Mouse (Mus musculus): Measurements from ENCODE around the gene Thra. TPM values are rescaled to one million over a fixed set of nuclear protein-coding genes. Genes with fewer than 3 reads are reported as not detected.
A peak's percentile ranks its signal among the peaks of the same experiment; 100 is the strongest.

Gene Thra
- polyA plus RNA-seq, 1 experiment from 2014 or later: 27.0 TPM

DNA sequence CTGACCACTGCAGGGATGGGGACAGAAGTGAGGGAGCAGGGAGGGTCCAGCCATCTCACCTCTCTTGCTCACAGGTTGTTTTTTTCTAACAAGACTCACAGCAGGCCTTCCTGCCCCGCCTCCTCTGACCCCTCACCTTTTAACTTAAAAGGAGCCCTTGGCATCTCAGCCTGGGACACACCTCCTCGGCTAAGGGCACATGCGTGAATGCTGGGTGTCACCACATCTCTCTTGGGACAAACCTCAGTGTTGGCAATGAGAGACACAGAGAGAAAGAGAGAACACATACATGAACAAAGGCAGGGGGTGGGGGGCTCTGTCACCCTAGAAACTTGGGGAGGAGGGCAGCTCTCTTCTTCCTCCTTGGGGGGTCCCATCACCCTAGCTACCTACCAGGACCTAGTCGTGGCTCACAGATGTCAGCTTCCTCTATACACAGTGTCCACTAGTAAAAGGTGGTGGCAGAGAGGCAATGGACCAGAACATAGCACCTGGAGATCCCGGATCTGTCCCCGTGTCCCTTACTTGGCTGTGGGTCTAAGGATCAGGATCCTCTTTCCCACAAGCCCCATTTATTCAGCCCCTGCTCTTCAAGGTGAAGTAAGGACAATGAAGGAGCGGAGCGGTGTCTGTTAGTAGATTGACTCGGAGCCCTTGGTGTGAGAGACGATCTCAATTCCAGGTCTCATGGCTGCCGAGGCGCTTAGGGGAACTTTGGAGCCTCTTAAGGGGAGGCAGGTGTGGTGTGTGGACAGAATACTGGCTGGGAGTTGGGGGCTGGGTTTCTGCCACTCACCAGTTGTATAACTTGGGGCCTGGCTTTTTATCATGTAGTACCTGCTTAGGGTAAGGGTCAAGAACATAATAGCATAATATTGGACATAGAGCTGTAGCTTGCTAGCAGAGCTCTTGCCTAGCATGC is 5.8 kb downstream of the Thra start:
- Histone ChIP-seq H3K9ac (peak overlapping the region; percentile 21; the same call in 1 of the 2 replicates), H3K27ac (ENCODE audit: poor library complexity, severe bottlenecking) (peak overlapping the region; percentile 88), H3K36me3 (no peaks in the 10 kb centered on the region), H3K4me2 (peak overlapping the region; percentile 66), H3K9me3 (replicated peaks) (no peaks in the 10 kb centered on the region), H3K4me1 (replicated peaks) (peaks cover 86% of the 10 kb centered on the region), H3K27me3 (replicated peaks) (no peaks in the 10 kb centered on the region), H3K4me3 (no peak overlapping the region; the same call in 1 of the 2 replicates)
- ATAC-seq (ENCODE audit: insufficient number of reproducible peaks, low FRiP score): no peak
- WGBS: 46% methylated on average over 12 of the region's 12 CpGs

GRCm38 (mm10) chr11:98746855-98747693 is 6.6 kb downstream of the Thra start:
- Histone ChIP-seq H3K9ac (peak overlapping the region; percentile 21), H3K27ac (ENCODE audit: poor library complexity, severe bottlenecking) (peak overlapping the region; percentile 88), H3K36me3 (no peaks in the 10 kb centered on the region)

DNA sequence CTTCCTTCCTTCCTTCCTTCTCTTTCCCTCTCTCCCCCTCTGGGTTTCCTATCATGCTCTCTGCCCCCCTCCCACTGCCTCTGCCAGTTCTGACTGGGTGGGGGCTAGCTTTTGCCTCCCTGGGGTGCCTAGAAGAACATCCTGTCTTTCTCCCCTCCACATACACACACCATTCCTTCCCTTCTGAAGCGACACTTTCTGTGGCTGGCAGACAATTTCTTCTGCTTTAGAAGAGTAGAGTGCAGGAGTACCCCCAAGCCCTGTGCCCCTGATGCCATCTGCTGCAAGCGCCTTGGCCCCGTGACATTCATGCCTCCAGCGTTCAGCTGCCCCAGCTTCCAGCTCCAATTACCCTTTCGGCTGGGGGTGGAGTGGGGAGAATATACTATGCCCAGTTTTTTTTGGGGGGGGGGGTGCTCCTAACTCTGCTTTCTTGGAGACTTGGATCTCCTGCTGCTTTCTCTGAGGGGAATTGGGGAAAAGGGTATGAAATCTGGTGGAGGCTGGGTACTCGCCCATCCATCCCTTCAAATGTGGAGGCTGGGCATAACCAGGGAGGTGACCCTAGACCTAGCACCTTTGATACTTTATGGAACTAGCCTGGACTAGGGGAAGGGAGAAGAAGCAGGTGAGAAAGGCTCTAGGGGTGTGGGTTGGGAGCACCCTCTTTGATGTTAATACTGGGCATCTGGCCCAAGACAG is 7.5 kb downstream of the Thra start:
- WGBS: 29% methylated on average over 6 of the region's 6 CpGs
- Histone ChIP-seq H3K9me3 (replicated peaks) (no peaks in the 10 kb centered on the region), H3K4me1 (replicated peaks) (peaks cover 100% of the 10 kb centered on the region), H3K9ac (peak overlapping the region; percentile 74), H3K27ac (ENCODE audit: poor library complexity, severe bottlenecking) (peak overlapping the region; percentile 88), H3K27me3 (replicated peaks) (no peaks in the 10 kb centered on the region), H3K36me3 (no peaks in the 10 kb centered on the region), H3K4me3 (0 out of 2 replicates have a peak overlapping the region, but pooled peaks have one; percentile 3), H3K4me2 (peak overlapping the region; percentile 66)
- ATAC-seq (ENCODE audit: insufficient number of reproducible peaks, low FRiP score): no peak

More at GRCm38 (mm10) chr11:98746855-98747693, 6.6 kb downstream of the Thra start:
- peak; percentile 64 for ATAC-seq (ENCODE audit: insufficient number of reproducible peaks, low FRiP score)
- H3K27me3 ChIP-seq (replicated peaks): no peaks in the 10 kb centered on the region
- WGBS: 4% methylated on average over 19 of the region's 19 CpGs
- peak overlapping the region; percentile 30 for H3K4me3 ChIP-seq
- H3K9me3 ChIP-seq (replicated peaks): no peaks in the 10 kb centered on the region
- peaks cover 95% of the 10 kb centered on the region for H3K4me1 ChIP-seq (replicated peaks)
- H3K4me2 ChIP-seq: peak overlapping the region; percentile 66

DNA sequence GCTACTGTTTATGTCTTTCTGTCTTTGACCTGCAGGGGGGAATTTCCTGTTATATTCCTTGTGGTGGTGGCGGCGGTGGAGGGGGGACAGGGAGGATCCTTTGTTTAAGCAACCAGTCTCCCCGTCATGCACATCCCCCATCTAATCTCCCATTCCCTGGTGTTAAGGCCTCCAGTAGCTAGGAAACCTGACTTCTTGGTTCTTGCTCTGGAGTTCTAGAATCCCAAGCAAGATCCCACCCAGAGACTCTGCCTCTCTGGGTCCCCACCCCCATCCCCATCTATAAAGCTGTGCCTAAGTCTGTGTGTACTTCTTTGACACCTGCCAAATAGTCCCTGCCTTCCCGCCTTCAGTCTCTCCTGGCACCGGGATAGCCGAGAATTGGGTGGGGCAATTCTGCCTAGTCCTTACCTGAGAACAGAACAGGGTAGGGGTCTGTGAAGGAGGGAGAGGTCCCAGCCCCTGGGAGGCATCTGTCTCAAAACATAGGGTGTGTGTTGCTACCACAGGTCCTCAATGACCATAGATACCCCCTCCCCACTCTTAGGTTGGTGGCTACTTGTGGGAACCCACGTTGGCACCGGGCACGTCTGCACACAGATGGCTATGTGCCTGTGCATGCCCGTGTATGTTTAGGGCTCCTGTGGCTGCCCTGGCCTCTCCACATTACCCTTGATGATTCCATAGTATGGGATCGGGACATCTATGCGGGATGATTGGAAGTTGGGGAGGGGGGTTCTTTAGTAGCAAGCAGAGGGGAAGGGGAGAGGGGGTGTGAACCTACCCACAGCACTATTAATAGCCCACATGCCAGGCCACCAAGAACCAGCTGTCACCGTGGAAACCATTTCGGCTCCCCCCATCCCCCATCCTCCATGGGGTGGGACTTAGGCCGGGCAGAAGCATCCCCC is 8.3 kb downstream of the Thra start:
- 29% methylated on average over 15 of the region's 15 CpGs for WGBS
- no peak overlapping the region for H3K4me3 ChIP-seq
- peak overlapping the region; percentile 66 for H3K4me2 ChIP-seq
- peaks cover 100% of the 10 kb centered on the region for H3K4me1 ChIP-seq (replicated peaks)
- H3K36me3 ChIP-seq: peaks cover 8% of the 10 kb centered on the region
- no peak for ATAC-seq (ENCODE audit: insufficient number of reproducible peaks, low FRiP score)
- peak overlapping the region; percentile 88 for H3K27ac ChIP-seq (ENCODE audit: poor library complexity, severe bottlenecking)
- no peaks in the 10 kb centered on the region for H3K9me3 ChIP-seq (replicated peaks)
- H3K9ac ChIP-seq: peak overlapping the region; percentile 74
- no peaks in the 10 kb centered on the region for H3K27me3 ChIP-seq (replicated peaks)

- H3K9ac ChIP-seq: peak overlapping the region; percentile 47
- H3K27ac ChIP-seq (ENCODE audit: poor library complexity, severe bottlenecking): peak overlapping the region; percentile 95; the same call in 1 of the 2 replicates
- H3K4me2 ChIP-seq: peak overlapping the region; percentile 66
- no peak overlapping the region for H3K4me3 ChIP-seq
- no peaks in the 10 kb centered on the region for H3K9me3 ChIP-seq (replicated peaks)
- H3K27me3 ChIP-seq (replicated peaks): no peaks in the 10 kb centered on the region
- no peak for ATAC-seq (ENCODE audit: insufficient number of reproducible peaks, low FRiP score)
- 37% methylated on average over 5 of the region's 5 CpGs for WGBS
- H3K36me3 ChIP-seq: peaks cover 13% of the 10 kb centered on the region
- peaks cover 100% of the 10 kb centered on the region for H3K4me1 ChIP-seq (replicated peaks)
Observed at GRCm38 (mm10) chr11:98749716-98750115, 9.3 kb downstream of the Thra start.

DNA sequence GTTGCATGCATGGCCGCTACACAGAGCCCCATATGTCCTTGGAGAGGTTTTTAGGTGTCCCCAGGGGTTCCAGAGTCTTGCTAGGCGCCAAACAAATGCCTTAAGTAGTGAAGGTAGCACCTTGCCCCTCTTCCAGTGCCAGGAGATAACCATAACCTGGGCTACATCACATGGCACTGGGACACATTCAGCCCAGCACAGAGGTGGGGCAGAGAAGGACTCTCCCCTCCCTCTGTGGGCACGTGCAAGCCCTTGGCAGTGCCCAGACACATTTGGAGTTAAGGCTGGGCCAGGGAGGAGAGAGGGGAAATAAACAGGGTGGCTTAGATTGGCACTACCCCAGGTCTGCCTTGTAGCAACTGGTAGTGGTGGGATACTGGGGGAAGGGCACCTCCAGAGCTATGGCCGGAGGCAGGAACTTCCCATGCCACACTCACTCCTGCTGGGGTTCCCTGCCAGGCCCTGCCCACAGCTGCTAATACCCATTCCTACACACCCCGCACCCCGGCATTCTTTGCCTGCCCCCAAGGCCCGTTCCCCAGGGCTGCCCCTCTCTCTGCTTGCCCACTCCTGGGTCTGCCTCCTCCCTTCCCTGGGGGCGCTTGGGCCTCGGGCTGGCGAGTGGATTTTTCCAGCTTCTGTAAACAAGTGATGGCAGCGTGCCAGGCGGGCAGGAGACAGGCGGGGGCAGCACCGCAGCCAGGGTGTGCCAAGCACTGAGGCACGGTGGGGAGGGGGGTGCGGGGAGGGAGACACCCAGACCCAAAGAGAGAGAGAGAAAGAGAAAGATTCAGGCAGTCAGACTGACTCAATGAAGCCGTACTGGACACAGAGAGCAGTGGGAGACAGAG is 10.1 kb downstream of the Thra start:
- Histone ChIP-seq H3K4me3 (peak overlapping the region; percentile 16; the same call in 1 of the 2 replicates), H3K9me3 (replicated peaks) (no peaks in the 10 kb centered on the region), H3K4me1 (replicated peaks) (peaks cover 98% of the 10 kb centered on the region), H3K36me3 (peaks cover 13% of the 10 kb centered on the region), H3K27me3 (replicated peaks) (no peaks in the 10 kb centered on the region), H3K27ac (ENCODE audit: poor library complexity, severe bottlenecking) (peak overlapping the region; percentile 95), H3K9ac (peak overlapping the region; percentile 67), H3K4me2 (peak overlapping the region; percentile 56)
- no peak for ATAC-seq (ENCODE audit: insufficient number of reproducible peaks, low FRiP score)
- WGBS: 23% methylated on average over 17 of the region's 17 CpGs

- Histone ChIP-seq H3K9ac (peak overlapping the region; percentile 67), H3K27me3 (replicated peaks) (no peaks in the 10 kb centered on the region), H3K36me3 (peaks cover 17% of the 10 kb centered on the region), H3K4me1 (replicated peaks) (peaks cover 98% of the 10 kb centered on the region), H3K9me3 (replicated peaks) (no peaks in the 10 kb centered on the region), H3K27ac (ENCODE audit: poor library complexity, severe bottlenecking) (peak overlapping the region; percentile 95), H3K4me3 (peak overlapping the region; percentile 16), H3K4me2 (peak overlapping the region; percentile 56)
- WGBS: 6% methylated on average over 6 of the region's 6 CpGs
- peak; percentile 68 for ATAC-seq (ENCODE audit: insufficient number of reproducible peaks, low FRiP score)
Observed at GRCm38 (mm10) chr11:98751221-98751782, 10.9 kb downstream of the Thra start.

DNA sequence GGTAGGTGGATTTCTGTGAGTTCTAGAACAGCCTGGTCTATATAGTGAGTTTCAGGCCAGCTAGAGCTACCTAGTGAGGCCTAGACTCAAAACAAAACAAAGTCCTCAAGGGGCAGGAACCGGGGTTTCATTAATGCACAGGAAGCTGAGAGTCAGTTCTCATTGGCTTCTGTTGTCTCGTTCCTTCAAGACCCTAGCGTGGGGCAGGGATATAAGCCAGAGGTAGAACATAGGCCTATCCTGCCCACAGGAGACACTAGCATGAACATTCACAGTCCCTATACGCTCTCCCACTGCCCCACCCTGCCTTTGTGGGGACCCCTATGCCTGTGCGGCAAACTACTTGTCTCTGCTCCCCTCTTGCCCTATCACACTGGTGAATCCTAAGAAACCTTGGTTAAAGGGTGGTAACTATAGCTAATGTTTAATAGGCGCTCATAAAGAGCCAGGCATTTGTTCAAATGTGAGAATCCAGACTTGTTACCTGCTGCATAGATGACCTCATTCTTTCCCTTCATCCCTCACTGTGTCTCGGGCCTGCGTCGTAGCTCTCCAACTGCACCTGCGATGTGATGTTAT is 12.2 kb downstream of the Thra start:
- peaks cover 28% of the 10 kb centered on the region for H3K36me3 ChIP-seq
- no peak overlapping the region for H3K4me3 ChIP-seq
- no peak for ATAC-seq (ENCODE audit: insufficient number of reproducible peaks, low FRiP score)
- 0 out of 2 replicates have a peak overlapping the region, but pooled peaks have one; percentile 53 for H3K9ac ChIP-seq
- no peaks in the 10 kb centered on the region for H3K27me3 ChIP-seq (replicated peaks)
- H3K27ac ChIP-seq (ENCODE audit: poor library complexity, severe bottlenecking): peak overlapping the region; percentile 57
- WGBS: 77% methylated on average over 10 of the region's 10 CpGs
- H3K4me2 ChIP-seq: 0 out of 2 replicates have a peak overlapping the region, but pooled peaks have one; percentile 56
- H3K9me3 ChIP-seq (replicated peaks): no peaks in the 10 kb centered on the region
- H3K4me1 ChIP-seq (replicated peaks): peaks cover 91% of the 10 kb centered on the region

DNA sequence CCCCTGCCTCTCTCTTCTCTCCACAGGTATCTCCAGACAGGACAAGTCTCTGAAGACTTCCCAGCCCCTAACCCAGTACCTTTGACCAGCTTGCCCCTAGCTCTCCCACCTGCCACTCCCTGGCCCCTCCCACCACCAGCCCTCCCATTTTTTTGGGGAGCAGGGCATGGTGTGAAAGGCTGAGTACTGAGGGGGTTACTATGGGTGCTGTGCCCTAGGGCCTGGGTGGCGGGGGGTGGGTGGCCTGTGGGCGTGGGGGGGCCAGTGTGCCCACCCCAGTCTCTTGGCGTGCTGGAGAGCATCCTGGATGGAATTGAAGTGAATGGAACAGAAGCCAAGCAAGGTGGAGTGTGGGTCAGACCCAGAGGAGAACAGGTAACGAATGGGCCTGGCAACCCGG is 12.8 kb downstream of the Thra start:
- Histone ChIP-seq H3K36me3 (peaks cover 32% of the 10 kb centered on the region), H3K27me3 (replicated peaks) (no peaks in the 10 kb centered on the region), H3K9ac (peak overlapping the region; percentile 28; the same call in 1 of the 2 replicates), H3K27ac (ENCODE audit: poor library complexity, severe bottlenecking) (peak overlapping the region; percentile 84; the same call in 1 of the 2 replicates), H3K4me3 (no peak overlapping the region), H3K4me1 (replicated peaks) (peaks cover 85% of the 10 kb centered on the region), H3K4me2 (no peak overlapping the region), H3K9me3 (replicated peaks) (no peaks in the 10 kb centered on the region)
- 89% methylated on average over 5 of the region's 5 CpGs for WGBS
- ATAC-seq (ENCODE audit: insufficient number of reproducible peaks, low FRiP score): no peak
